Mouse (Mus musculus) erythroblast, embryonic 14.5 days (primary cell): ENCODE measurements around the gene Grap.

Source experiments
- GATA1 ChIP-seq: IDR thresholded peaks from 2 replicates; pipeline ENCODE4 v1.6.1; 2012; ENCODE audit warnings: low read length, inconsistent platforms, mixed read lengths
- TAL1 ChIP-seq: IDR thresholded peaks from 3 replicates; pipeline ENCODE4 v1.6.1; 2012; ENCODE audit warnings: low read length, inconsistent platforms, mixed read lengths

DNA sequence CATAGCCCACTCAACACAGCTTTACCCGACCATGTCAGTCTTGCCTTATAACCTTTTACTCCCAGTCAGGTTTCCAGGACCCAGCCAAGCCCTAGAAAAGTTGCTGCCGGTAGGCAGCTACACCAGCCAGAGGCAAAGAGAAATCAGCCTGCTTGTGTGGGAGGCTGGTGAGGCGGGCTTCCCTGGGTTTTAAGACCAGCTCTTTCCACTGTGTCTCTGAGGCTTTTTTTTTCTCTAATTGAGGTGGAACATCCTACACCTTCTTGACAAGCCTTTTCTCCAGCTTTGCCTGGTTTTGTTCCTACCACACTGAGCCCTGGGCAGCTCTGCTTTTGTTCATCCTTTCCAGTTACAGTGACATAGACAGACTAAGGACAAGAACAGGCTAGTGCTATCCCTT, 41.9 kb upstream of the Grap start:
- no peak for TF ChIP-seq GATA1
- no peak for TF ChIP-seq TAL1
